Mouse (Mus musculus): ENCODE results near the gene Lamtor2. TPM values are rescaled to one million over a fixed set of nuclear protein-coding genes. Genes with fewer than 3 reads are reported as not detected.
"Not testable (repeated sequence)": the region's sequence is repeated elsewhere in the genome, so short reads cannot be mapped to it uniquely, and the experiment has no call there.

The Lamtor2 gene
- polyA plus RNA-seq (2016; fragmentation: Nextera tagmentation; extraction: Ambion mirVana): 108 and 114 TPM in 2 replicates

DNA sequence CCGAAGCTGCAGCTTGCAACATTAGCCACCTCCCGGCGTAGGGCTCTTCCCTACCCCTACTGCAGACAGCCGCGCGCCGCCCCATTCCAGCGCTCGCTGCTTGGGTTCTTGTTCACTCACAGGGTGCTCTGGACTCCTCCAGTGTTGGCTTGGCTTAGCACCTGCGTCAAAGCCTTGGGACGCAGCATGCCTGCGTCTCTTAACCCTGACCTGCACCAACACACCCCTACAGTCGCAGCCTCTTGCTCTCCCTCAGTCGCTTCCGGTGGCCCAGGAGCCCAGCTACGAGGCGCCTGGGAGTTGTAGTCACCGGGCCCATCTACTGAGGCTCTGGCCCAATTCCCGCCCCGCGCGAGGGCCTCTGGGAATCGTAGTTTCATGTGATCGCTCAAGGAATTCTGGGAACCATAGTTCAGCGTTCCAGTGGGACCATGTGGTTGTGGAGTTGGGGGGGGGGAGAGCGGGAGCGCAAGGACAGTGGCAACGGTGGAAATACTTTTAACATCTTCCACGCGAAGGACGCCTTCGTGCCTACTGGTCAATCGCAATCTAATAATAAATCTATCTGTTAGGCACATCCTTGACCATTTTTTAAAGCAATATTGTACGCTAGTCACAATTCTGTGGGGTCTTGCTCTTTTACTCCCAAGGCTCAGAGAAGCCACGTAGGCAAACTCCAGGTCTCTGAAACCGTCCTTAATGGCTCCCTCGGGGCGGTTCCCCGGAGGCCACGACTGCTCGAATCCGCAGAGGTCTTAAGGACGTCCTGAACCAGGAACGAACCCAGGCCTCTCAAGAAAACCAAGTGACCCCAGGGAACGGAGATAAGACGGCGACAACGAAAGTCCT, at the start of gene Lamtor2:
Gene Lamtor2 (minus strand): TSS at position 399 of the 849 bp plus-strand sequence.
- WGBS: under 1% methylated on average over 48 of the region's 48 CpGs
- ATAC-seq (ENCODE audit: insufficient number of reproducible peaks, low FRiP score): peak; percentile 90

DNA sequence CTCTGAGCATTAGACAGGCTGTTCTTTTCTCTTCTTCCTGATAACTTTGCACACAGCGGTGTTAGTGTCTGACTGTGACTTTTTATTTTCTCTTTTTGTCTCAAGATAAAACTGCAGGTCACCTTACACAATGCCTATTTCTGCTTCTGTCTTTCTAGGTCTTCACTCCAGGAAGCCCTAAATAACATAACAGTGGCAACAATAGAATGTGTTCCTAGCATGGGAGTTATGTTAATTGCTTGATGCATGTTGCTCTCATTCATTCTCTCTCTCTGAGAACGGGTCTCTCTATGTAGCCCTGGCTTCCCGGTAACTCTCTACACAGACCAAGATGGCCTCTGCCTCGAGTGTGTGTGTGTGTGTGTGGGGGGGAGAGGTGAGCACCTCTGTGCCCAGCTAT, 49.6 kb upstream of the Lamtor2 start:
- Histone ChIP-seq H3K27me3 (replicated peaks) (no peaks in the 10 kb centered on the region), H3K27ac (ENCODE audit: poor library complexity, severe bottlenecking) (no peak overlapping the region), H3K4me2 (no peak overlapping the region), H3K4me3 (no peak overlapping the region), H3K4me1 (replicated peaks) (peaks cover 14% of the 10 kb centered on the region; the same call in 1 of the 2 replicates), H3K36me3 (no peaks in the 10 kb centered on the region), H3K9ac (no peak overlapping the region), H3K9me3 (replicated peaks) (no peaks in the 10 kb centered on the region)
- no peak for ATAC-seq (ENCODE audit: insufficient number of reproducible peaks, low FRiP score)
- 59% methylated on average over 4 of the region's 4 CpGs for WGBS

More for the DNA sequence above, at the start of gene Lamtor2:
- peak within 1 kb of the TSS; percentile 89 for H3K9ac ChIP-seq
- H3K9me3 ChIP-seq (replicated peaks): no peaks in the 10 kb centered on the region
- H3K36me3 ChIP-seq: peaks cover 23% of the 10 kb centered on the region
- peak within 1 kb of the TSS; percentile 84 for H3K4me3 ChIP-seq
- peak within 1 kb of the TSS; percentile 91 for H3K4me2 ChIP-seq
- peak within 1 kb of the TSS; percentile 96 for H3K27ac ChIP-seq (ENCODE audit: poor library complexity, severe bottlenecking)
- no peaks in the 10 kb centered on the region for H3K27me3 ChIP-seq (replicated peaks)
- peaks cover 27% of the 10 kb centered on the region for H3K4me1 ChIP-seq (replicated peaks)

DNA sequence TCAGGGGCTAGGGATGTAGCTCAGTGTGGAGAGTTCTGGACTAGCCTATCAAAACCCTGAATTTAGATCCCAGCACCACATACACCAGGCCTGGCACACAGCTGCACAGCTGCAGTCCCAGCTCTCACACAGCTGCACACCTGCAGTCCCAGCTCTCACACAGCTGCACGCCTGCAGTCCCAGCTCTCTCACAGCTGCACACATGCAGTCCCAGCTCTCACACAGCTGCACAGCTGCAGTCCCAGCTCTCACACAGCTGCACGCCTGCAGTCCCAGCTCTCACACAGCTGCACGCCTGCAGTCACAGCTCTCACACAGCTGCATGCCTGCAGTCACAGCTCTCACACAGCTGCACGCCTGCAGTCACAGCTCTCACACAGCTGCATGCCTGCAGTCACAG, 43.7 kb upstream of the Lamtor2 start:
- H3K4me3 ChIP-seq: not testable (repeated sequence)

DNA sequence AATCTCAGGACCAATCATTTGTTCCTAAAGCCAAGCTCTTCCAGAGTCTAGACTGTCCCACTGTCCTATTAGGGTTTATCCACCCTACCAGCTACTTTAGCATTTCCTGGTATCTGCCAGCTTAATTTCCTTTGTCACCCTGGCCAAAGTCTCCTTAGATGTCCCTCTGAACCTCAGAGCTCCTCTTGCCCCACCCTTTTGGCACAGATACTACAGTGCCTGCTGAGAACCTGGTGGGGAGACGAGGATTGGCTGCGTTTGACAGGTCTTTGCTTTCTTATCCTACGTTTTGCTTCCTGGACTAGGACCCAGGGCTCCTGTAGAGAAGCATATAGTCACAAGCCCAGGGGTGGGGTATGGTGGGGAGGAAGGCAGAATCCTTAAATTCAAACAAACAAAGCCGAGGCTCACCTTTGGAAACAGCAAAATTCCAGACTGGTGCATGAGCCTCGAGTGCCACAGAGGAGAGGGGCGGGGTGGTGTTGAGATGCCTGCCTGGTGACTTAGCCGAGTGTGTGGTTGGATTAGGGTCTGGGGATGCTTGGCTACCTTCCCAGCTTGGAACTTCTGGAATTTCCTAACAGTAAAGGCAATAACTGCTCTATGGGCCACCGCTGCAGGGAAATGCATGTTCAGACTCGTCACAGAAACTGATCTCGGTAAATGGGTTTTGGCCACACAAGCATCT, 41.2 kb upstream of the Lamtor2 start:
- Histone ChIP-seq H3K27me3 (replicated peaks) (no peaks in the 10 kb centered on the region), H3K4me1 (replicated peaks) (peaks cover 37% of the 10 kb centered on the region), H3K9me3 (replicated peaks) (no peaks in the 10 kb centered on the region), H3K36me3 (no peaks in the 10 kb centered on the region), H3K4me3 (no peak overlapping the region), H3K4me2 (no peak overlapping the region), H3K27ac (ENCODE audit: poor library complexity, severe bottlenecking) (no peak overlapping the region), H3K9ac (peak overlapping the region; percentile 4; the same call in 1 of the 2 replicates)
- no peak for ATAC-seq (ENCODE audit: insufficient number of reproducible peaks, low FRiP score)
- WGBS: 40% methylated on average over 10 of the region's 10 CpGs

More for the DNA sequence above, 43.7 kb upstream of the Lamtor2 start:
- not testable (repeated sequence) for H3K9ac ChIP-seq; H3K4me2 ChIP-seq; H3K36me3 ChIP-seq; H3K27ac ChIP-seq (ENCODE audit: poor library complexity, severe bottlenecking); H3K27me3 ChIP-seq (replicated peaks); H3K9me3 ChIP-seq (replicated peaks); ATAC-seq (ENCODE audit: insufficient number of reproducible peaks, low FRiP score)
- H3K4me1 ChIP-seq (replicated peaks): peaks cover 22% of the 10 kb centered on the region
- WGBS: 82% methylated on average over 4 of the region's 4 CpGs

DNA sequence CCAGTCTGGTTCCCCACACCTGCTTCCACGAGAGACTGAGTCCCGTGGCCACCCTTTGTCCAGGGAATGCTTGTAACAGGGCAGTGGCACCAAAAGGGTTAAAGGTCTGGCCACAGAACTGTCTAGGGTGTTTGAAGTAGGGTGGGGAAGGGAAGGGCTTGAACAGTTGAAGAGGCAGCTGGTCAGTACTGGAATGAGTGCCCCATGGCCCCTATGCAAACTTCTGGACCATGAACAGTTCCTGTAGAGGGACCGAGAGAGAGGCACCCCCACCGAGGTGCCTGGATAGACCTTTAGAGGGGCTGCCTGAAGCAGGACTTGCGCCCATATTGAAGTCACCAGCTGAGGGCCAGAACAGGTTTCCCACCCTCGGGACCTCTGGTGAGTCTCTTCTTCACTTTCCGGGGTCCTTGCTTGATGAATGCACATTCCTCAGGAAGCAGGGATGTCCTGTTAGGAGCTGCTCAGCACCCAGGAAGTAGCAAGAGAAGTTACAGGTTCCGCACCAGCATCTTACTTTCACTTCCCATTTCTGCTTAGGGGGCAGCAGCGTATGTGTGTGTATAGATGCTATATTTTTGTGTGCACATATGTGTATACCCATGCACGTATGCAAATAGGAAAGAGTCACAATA, 40.2 kb upstream of the Lamtor2 start:
- H3K9me3 ChIP-seq (replicated peaks): no peaks in the 10 kb centered on the region
- no peak overlapping the region for H3K27ac ChIP-seq (ENCODE audit: poor library complexity, severe bottlenecking)
- no peaks in the 10 kb centered on the region for H3K27me3 ChIP-seq (replicated peaks)
- H3K4me1 ChIP-seq (replicated peaks): peaks cover 37% of the 10 kb centered on the region
- H3K9ac ChIP-seq: no peak overlapping the region
- no peak for ATAC-seq (ENCODE audit: insufficient number of reproducible peaks, low FRiP score)
- WGBS: 69% methylated on average over 10 of the region's 10 CpGs
- H3K4me2 ChIP-seq: no peak overlapping the region
- no peak overlapping the region for H3K4me3 ChIP-seq
- peaks cover 8% of the 10 kb centered on the region for H3K36me3 ChIP-seq

DNA sequence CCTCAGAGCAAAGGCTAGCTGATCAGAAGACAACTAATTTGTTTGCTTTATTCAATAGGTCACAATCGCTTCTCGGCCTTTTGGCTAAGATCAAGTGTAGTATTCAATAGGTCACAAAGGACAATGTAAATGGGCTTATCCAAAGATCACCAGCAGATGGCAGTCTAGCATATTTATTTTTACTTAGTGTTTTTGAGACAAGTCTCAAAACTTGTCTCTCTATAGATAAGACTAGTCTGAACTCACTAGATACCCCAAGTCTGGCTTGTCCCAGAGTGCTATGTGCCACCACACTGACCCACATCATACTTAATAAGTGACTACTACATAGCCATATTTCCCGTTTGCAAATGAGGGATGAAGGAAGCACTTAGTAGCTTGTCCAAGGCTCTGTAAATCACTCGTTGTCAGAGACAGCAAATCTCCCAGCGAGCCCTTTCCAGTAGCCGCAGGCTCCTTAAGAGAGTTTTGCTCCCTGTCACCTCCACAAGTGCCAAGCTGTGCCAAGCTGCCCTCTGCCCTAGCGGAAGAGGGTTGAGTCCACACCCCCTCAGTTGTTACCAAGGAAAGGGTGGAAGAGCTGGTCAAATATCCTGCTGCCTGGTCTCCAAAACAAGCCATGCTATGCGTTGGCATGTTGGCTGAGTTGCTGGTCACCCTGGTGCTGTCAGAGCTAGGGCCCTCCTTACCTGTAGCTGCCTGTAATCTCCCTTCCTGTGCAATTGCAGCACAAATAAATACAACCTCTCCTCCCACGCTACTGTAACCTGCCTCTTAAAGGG, 39.3 kb upstream of the Lamtor2 start:
- H3K9me3 ChIP-seq (replicated peaks): no peaks in the 10 kb centered on the region
- H3K27me3 ChIP-seq (replicated peaks): no peaks in the 10 kb centered on the region
- peaks cover 37% of the 10 kb centered on the region for H3K4me1 ChIP-seq (replicated peaks)
- H3K36me3 ChIP-seq: peaks cover 17% of the 10 kb centered on the region
- H3K4me3 ChIP-seq: no peak overlapping the region
- no peak; the same call in 1 of the 2 replicates for ATAC-seq (ENCODE audit: insufficient number of reproducible peaks, low FRiP score)
- WGBS: 31% methylated on average over 9 of the region's 9 CpGs
- H3K4me2 ChIP-seq: no peak overlapping the region
- no peak overlapping the region for H3K27ac ChIP-seq (ENCODE audit: poor library complexity, severe bottlenecking)
- no peak overlapping the region for H3K9ac ChIP-seq

DNA sequence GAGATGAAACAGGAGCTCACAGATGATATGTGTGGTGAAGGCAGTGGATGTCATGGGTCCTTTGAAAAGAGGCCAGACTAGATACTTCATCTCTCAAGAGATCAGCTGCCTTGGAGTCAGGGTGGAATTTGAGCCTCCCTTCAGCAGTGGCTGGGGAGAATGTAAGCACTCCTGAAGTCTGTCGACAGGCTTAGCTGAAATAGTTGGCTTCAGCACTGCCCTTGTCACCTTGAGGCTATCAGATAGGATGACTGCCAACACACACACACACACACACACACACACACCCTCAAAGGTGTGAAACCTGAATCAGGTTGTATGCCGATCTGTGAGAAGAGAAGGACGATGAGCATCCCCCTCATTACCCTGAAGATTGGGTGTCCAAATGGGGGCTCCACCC, 38.2 kb upstream of the Lamtor2 start:
- H3K9me3 ChIP-seq (replicated peaks): no peaks in the 10 kb centered on the region
- no peak overlapping the region for H3K9ac ChIP-seq
- H3K4me2 ChIP-seq: no peak overlapping the region
- H3K36me3 ChIP-seq: peaks cover 28% of the 10 kb centered on the region
- no peak overlapping the region for H3K4me3 ChIP-seq
- ATAC-seq (ENCODE audit: insufficient number of reproducible peaks, low FRiP score): 0 out of 2 replicates have a peak, but pooled peaks have one; percentile 16
- peaks cover 37% of the 10 kb centered on the region for H3K4me1 ChIP-seq (replicated peaks)
- H3K27me3 ChIP-seq (replicated peaks): no peaks in the 10 kb centered on the region
- no peak overlapping the region for H3K27ac ChIP-seq (ENCODE audit: poor library complexity, severe bottlenecking)
- WGBS: 25% methylated on average over 3 of the region's 3 CpGs

DNA sequence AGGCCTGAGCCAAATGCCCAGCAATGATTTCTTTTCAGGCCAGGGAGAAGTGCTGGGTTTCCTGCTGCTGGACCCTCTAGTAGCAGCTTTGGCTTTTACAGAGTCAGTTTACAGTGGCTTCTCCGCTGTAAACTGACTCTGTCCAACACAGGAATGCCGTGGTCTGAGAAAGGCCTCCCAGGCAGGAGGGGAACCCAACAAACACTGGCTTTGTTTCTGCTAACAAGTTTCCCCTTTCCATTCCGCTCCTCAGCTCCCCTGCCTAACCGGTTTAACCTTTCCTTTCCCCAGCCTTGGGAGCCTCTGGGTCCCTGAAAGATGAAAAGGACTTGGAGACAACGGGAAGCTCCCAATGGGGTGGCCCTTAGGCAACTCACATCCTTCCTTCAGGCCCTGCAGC, 37.4 kb upstream of the Lamtor2 start:
- no peak overlapping the region for H3K4me3 ChIP-seq
- H3K9me3 ChIP-seq (replicated peaks): no peaks in the 10 kb centered on the region
- H3K4me1 ChIP-seq (replicated peaks): peaks cover 37% of the 10 kb centered on the region
- no peak overlapping the region for H3K9ac ChIP-seq
- 40% methylated on average over 5 of the region's 5 CpGs for WGBS
- no peak overlapping the region for H3K4me2 ChIP-seq
- H3K36me3 ChIP-seq: peaks cover 34% of the 10 kb centered on the region
- H3K27ac ChIP-seq (ENCODE audit: poor library complexity, severe bottlenecking): no peak overlapping the region
- ATAC-seq (ENCODE audit: insufficient number of reproducible peaks, low FRiP score): no peak
- no peaks in the 10 kb centered on the region for H3K27me3 ChIP-seq (replicated peaks)

DNA sequence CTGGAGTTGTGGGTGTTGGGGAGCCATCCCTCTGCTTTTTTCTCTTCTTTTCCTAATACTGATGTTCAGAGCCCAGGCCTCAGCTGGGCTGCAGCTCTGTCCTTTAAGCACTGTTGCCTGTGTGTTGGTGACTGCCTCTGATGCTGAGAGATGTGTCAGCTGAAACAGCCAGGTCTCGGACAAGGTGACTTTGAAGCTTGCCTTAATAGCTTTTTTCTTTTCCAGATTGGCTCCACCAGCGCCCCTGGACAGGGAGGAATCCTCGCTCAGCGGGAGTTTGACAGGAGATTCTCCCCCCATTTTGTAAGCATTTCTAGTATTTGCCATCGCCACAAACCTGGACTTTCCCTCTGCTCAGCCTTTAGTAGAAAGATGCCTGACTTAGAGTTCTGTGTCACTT, 33.8 kb upstream of the Lamtor2 start:
- Histone ChIP-seq H3K9ac (no peak overlapping the region), H3K4me3 (no peak overlapping the region), H3K36me3 (peaks cover 64% of the 10 kb centered on the region), H3K4me1 (replicated peaks) (peaks cover 17% of the 10 kb centered on the region), H3K9me3 (replicated peaks) (no peaks in the 10 kb centered on the region), H3K4me2 (no peak overlapping the region), H3K27ac (ENCODE audit: poor library complexity, severe bottlenecking) (no peak overlapping the region), H3K27me3 (replicated peaks) (no peaks in the 10 kb centered on the region)
- 91% methylated on average over 5 of the region's 5 CpGs for WGBS
- no peak for ATAC-seq (ENCODE audit: insufficient number of reproducible peaks, low FRiP score)

DNA sequence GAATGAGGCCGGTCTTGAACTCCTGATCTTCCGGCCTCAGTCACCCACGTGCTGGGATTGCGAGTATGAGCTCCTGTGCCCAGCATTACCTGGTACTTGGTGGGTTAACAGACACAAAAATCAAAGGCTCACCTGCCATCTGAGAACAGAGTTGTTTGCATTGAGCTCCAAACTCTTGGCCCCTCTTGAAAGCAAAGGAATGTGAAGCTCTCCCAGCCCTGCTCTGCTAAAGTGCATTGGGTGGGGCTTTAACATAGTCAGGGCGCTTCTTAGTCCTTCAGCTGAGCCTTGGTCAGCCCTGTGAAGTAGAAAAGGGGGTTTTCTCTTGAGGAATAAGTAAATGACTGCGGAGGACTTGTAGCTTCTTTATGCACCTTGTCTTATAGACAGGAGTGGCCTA, 32.9 kb upstream of the Lamtor2 start:
- Histone ChIP-seq H3K9me3 (replicated peaks) (no peaks in the 10 kb centered on the region), H3K4me3 (no peak overlapping the region), H3K27me3 (replicated peaks) (no peaks in the 10 kb centered on the region), H3K36me3 (peaks cover 73% of the 10 kb centered on the region), H3K4me1 (replicated peaks) (peaks cover 12% of the 10 kb centered on the region), H3K4me2 (no peak overlapping the region), H3K9ac (no peak overlapping the region), H3K27ac (ENCODE audit: poor library complexity, severe bottlenecking) (no peak overlapping the region)
- no peak for ATAC-seq (ENCODE audit: insufficient number of reproducible peaks, low FRiP score)
- WGBS: 92% methylated on average over 6 of the region's 6 CpGs
